Mouse (Mus musculus) hindbrain, postnatal 0 days (tissue): ENCODE measurements around the gene Krt80. TPM values are rescaled to one million over a fixed set of nuclear protein-coding genes. Genes with fewer than 3 reads are reported as not detected.

ENCODE experiments used
- ATAC-seq: fragments of 200-750 bp; cut with Nextera tagmentation; 2 replicates; pipeline ENCODE4 v1.8.0; 2017; ENCODE audit warnings: mild to moderate bottlenecking, moderate TSS enrichment, moderate library complexity
- DNase-seq: peaks from one replicate; pipeline ENCODE4 v3.0.0-alpha.2; 2015; ENCODE audit warnings: low spot score
- H3K27ac ChIP-seq: fragments of 300-500 bp; sonication (generic); 2 replicates; pipeline ENCODE4 v1.5.1; 2014; ENCODE audit warnings: mild to moderate bottlenecking
- H3K27me3 ChIP-seq: fragments of 300-500 bp; sonication (generic); 2 replicates; pipeline ENCODE4 v1.6.1; 2014; ENCODE audit warnings: low read length, mixed read lengths; ENCODE audit not compliant: insufficient read depth
- H3K36me3 ChIP-seq: fragments of 300-500 bp; sonication (generic); 2 replicates; pipeline ENCODE4 v1.6.1; 2014; ENCODE audit warnings: low read length, mixed read lengths; ENCODE audit not compliant: insufficient read depth
- H3K4me1 ChIP-seq: fragments of 300-500 bp; sonication (generic); 2 replicates; pipeline ENCODE4 v1.6.1; 2014; ENCODE audit warnings: antibody characterized with exemption, low read length, mixed read lengths; ENCODE audit not compliant: insufficient read depth
- H3K4me2 ChIP-seq: fragments of 300-500 bp; sonication (generic); 2 replicates; pipeline ENCODE4 v1.6.1; 2014; ENCODE audit warnings: low read depth, mild to moderate bottlenecking, low read length, moderate library complexity, mixed read lengths
- H3K4me3 ChIP-seq: fragments of 300-500 bp; sonication (generic); 2 replicates; pipeline ENCODE4 v1.5.1; 2014; ENCODE audit warnings: low read length
- H3K9ac ChIP-seq: fragments of 300-500 bp; sonication (generic); replicated peaks from 2 replicates; pipeline ENCODE4 v1.6.1; 2014; ENCODE audit warnings: mild to moderate bottlenecking, low read length, moderate library complexity, mixed read lengths
- H3K9me3 ChIP-seq: fragments of 300-500 bp; sonication (generic); 2 replicates; pipeline ENCODE4 v1.6.1; 2016; ENCODE audit warnings: low read length, mixed read lengths
- CTCF ChIP-seq: IDR thresholded peaks from 2 replicates; pipeline ENCODE4 v1.5.1; 2016; ENCODE audit warnings: antibody characterized with exemption, control low read depth, low read depth
- WGBS: fragments of 180-500 bp; shearing (Covaris S2); extraction: QIAGEN DNeasy Blood & Tissue Kit; methylation state at CpG from one replicate; pipeline ENCODE4 v1.1.7; 2014; 5-methylcytosine and 5-hydroxymethylcytosine counted together
- polyA plus RNA-seq: library from polyadenylated mRNA; unstranded; fragments of >200 nt; fragmentation: Nextera tagmentation; extraction: Ambion mirVana; gene quantifications from 2 replicates; pipeline ENCODE4 v1.2.1, GENCODE M21; 2015
- total RNA-seq: library from RNA; depleted of rRNA; stranded (reverse); fragments of >200 nt; gene quantifications from 2 replicates; pipeline ENCODE4 v1.2.3, GENCODE M21; 2014

Gene Krt80
- total and polyA plus RNA-seq, 2 experiments from 2014 or later, result 0.30 to 1.2 TPM

- no peak overlapping the region for H3K9ac ChIP-seq
- WGBS, result 33% methylated on average over 12 of the region's 12 CpGs
- DNase-seq, result no peak
- no peak for TF ChIP-seq CTCF
- H3K27ac ChIP-seq, result no peak overlapping the region
- 0 out of 2 replicates have a peak, but pooled peaks have one; percentile 21 for ATAC-seq
- no peaks in the 10 kb centered on the region for H3K27me3 ChIP-seq
- no peak overlapping the region for H3K4me3 ChIP-seq
- peaks cover 8% of the 10 kb centered on the region; the same call in 1 of the 2 replicates for H3K4me1 ChIP-seq
- H3K36me3 ChIP-seq, result no peaks in the 10 kb centered on the region
- no peaks in the 10 kb centered on the region for H3K9me3 ChIP-seq
- H3K4me2 ChIP-seq, result no peak overlapping the region
These were observed 421 bp downstream of the Krt80 start for GRCm38 (mm10) chr15:101369382-101370100.

- H3K27ac ChIP-seq, result no peak overlapping the region
- WGBS, result 75% methylated on average over 11 of the region's 11 CpGs
- ATAC-seq (no peak), DNase-seq (no peak)
- no peaks in the 10 kb centered on the region for H3K36me3 ChIP-seq
- no peak overlapping the region for H3K4me2 ChIP-seq
- no peak for TF ChIP-seq CTCF
- peaks cover 8% of the 10 kb centered on the region; the same call in 1 of the 2 replicates for H3K4me1 ChIP-seq
- H3K9me3 ChIP-seq, result no peaks in the 10 kb centered on the region
- no peak overlapping the region for H3K4me3 ChIP-seq
- H3K9ac ChIP-seq, result no peak overlapping the region
- H3K27me3 ChIP-seq, result no peaks in the 10 kb centered on the region
These were observed 1.2 kb downstream of the Krt80 start for GRCm38 (mm10) chr15:101368502-101369381.

GRCm38 (mm10) chr15:101368015-101368414 lies 1.9 kb downstream of the Krt80 start:
- H3K36me3 ChIP-seq, result no peaks in the 10 kb centered on the region
- H3K4me3 ChIP-seq, result no peak overlapping the region
- H3K4me2 ChIP-seq, result no peak overlapping the region
- no peaks in the 10 kb centered on the region for H3K27me3 ChIP-seq
- H3K4me1 ChIP-seq, result peaks cover 8% of the 10 kb centered on the region; the same call in 1 of the 2 replicates
- no peak for DNase-seq
- no peak overlapping the region for H3K27ac ChIP-seq
- no peak for ATAC-seq
- 62% methylated on average over 6 of the region's 6 CpGs for WGBS
- no peak overlapping the region for H3K9ac ChIP-seq
- no peaks in the 10 kb centered on the region for H3K9me3 ChIP-seq
- no peak for TF ChIP-seq CTCF

GRCm38 (mm10) chr15:101367497-101367896 lies 2.5 kb downstream of the Krt80 start:
- H3K27ac ChIP-seq, result no peak overlapping the region
- H3K9ac ChIP-seq, result no peak overlapping the region
- no peak overlapping the region for H3K4me2 ChIP-seq
- H3K27me3 ChIP-seq, result no peaks in the 10 kb centered on the region
- no peak for ATAC-seq
- H3K4me3 ChIP-seq, result no peak overlapping the region
- no peak for TF ChIP-seq CTCF
- no peak for DNase-seq
- no peaks in the 10 kb centered on the region for H3K36me3 ChIP-seq
- H3K4me1 ChIP-seq, result peaks cover 8% of the 10 kb centered on the region; the same call in 1 of the 2 replicates
- H3K9me3 ChIP-seq, result no peaks in the 10 kb centered on the region
- WGBS, result 83% methylated on average over 7 of the region's 8 CpGs

GRCm38 (mm10) chr15:101366926-101367325 lies 3.0 kb downstream of the Krt80 start:
- WGBS, result 49% methylated on average over 2 of the region's 2 CpGs

GRCm38 (mm10) chr15:101366482-101366881 lies 3.5 kb downstream of the Krt80 start:
- H3K4me1 ChIP-seq, result peaks cover 8% of the 10 kb centered on the region; the same call in 1 of the 2 replicates
- no peak overlapping the region for H3K4me3 ChIP-seq
- H3K27ac ChIP-seq, result no peak overlapping the region
- 43% methylated on average over 3 of the region's 3 CpGs for WGBS
- no peak overlapping the region for H3K9ac ChIP-seq
- TF ChIP-seq CTCF, result no peak
- DNase-seq (no peak), ATAC-seq (no peak)
- no peak overlapping the region for H3K4me2 ChIP-seq
- H3K9me3 ChIP-seq, result no peaks in the 10 kb centered on the region
- no peaks in the 10 kb centered on the region for H3K36me3 ChIP-seq
- H3K27me3 ChIP-seq, result no peaks in the 10 kb centered on the region

More at GRCm38 (mm10) chr15:101366926-101367325, 3.0 kb downstream of the Krt80 start:
- H3K4me2 ChIP-seq, result no peak overlapping the region
- no peaks in the 10 kb centered on the region for H3K36me3 ChIP-seq
- no peaks in the 10 kb centered on the region for H3K9me3 ChIP-seq
- DNase-seq (no peak), ATAC-seq (no peak)
- peaks cover 8% of the 10 kb centered on the region; the same call in 1 of the 2 replicates for H3K4me1 ChIP-seq
- no peak overlapping the region for H3K9ac ChIP-seq
- no peak overlapping the region for H3K4me3 ChIP-seq
- H3K27me3 ChIP-seq, result no peaks in the 10 kb centered on the region
- TF ChIP-seq CTCF, result no peak
- no peak overlapping the region for H3K27ac ChIP-seq
